Mouse (Mus musculus) spleen, adult 12 weeks (tissue): ENCODE data around the gene Nmur1.
A peak's percentile ranks its signal among the peaks of the same experiment; 100 is the strongest.

Experiments used
- DNase-seq: peaks from one replicate; pipeline ENCODE4 v3.0.0; 2022; ENCODE audit warnings: low spot score

Gene Nmur1

GRCm38 (mm10) chr1:86426128-86426527, at the start of gene Nmur1, which contains the start of gene Tex44:
TSS of gene Nmur1 (minus strand) at chr1:86426228.
TSS of gene Tex44 (plus strand) at chr1:86426329.
- no peak for DNase-seq

- DNase-seq: no peak
Observed at GRCm38 (mm10) chr1:86473109-86473760, 47.2 kb upstream of the Nmur1 start.

- DNase-seq: peak; percentile 42
Observed at GRCm38 (mm10) chr1:86472197-86472952, 46.3 kb upstream of the Nmur1 start.

- peak; percentile 40 for DNase-seq
Observed at GRCm38 (mm10) chr1:86471504-86471961, 45.5 kb upstream of the Nmur1 start.

GRCm38 (mm10) chr1:86470519-86471181, 44.6 kb upstream of the Nmur1 start:
- peak; percentile 34 for DNase-seq

GRCm38 (mm10) chr1:86469876-86470275, 43.8 kb upstream of the Nmur1 start:
- no peak for DNase-seq

- DNase-seq: no peak
Observed at GRCm38 (mm10) chr1:86467416-86467815, 41.4 kb upstream of the Nmur1 start.

GRCm38 (mm10) chr1:86464875-86465224, 38.8 kb upstream of the Nmur1 start:
- DNase-seq: no peak

GRCm38 (mm10) chr1:86464223-86464874, 38.3 kb upstream of the Nmur1 start:
- no peak for DNase-seq

- DNase-seq: no peak
Observed at GRCm38 (mm10) chr1:86459371-86459770, 33.3 kb upstream of the Nmur1 start.

- no peak for DNase-seq
Observed at GRCm38 (mm10) chr1:86456892-86457581, 31.0 kb upstream of the Nmur1 start.

- DNase-seq: no peak
Observed at GRCm38 (mm10) chr1:86452713-86453112, 26.7 kb upstream of the Nmur1 start.

- no peak for DNase-seq
Observed at GRCm38 (mm10) chr1:86449966-86450365, 23.9 kb upstream of the Nmur1 start.

GRCm38 (mm10) chr1:86448272-86448671, 22.2 kb upstream of the Nmur1 start:
- no peak for DNase-seq

GRCm38 (mm10) chr1:86447596-86448171, 21.7 kb upstream of the Nmur1 start:
- DNase-seq: no peak

- DNase-seq: no peak
Observed at GRCm38 (mm10) chr1:86443386-86444172, 17.6 kb upstream of the Nmur1 start.

- DNase-seq: no peak
Observed at GRCm38 (mm10) chr1:86442832-86443231, 16.8 kb upstream of the Nmur1 start.

GRCm38 (mm10) chr1:86441980-86442831, 16.2 kb upstream of the Nmur1 start:
- DNase-seq: peak; percentile 65

GRCm38 (mm10) chr1:86441724-86441979, 15.6 kb upstream of the Nmur1 start:
- DNase-seq: no peak
